12 mouse cellular contexts compared by ENCODE assay signal in the genomic region with DNA sequence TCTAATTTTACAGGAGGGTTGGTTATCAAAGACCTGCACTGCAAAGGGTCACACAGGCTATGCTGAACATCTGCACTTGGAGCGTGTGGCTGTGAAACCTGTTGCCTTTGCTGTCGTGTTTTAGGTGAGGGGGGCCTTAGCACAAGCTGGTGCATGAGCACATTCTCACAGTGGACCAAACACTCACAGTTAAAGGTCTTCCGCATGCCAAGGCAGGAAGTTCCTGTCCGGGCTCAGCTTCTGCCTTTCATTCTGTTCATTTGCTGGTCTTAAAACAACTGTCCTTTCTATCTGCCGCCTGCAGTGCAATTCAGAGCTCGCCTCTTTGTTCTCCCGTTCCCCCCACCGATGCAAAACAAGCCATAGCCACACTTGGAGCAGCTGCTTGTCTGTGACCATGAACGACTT.
DNase-seq lines count a peak whose midpoint lies in the region; ATAC-seq lines count a peak whose summit lies in the region.
"Had no signal": no experiment of that assay in that cellular context is flagged by ENCODE, and none has a peak within 500 bp of the region (broad histone marks: within the 10 kb centered on the region; RNA-seq: fewer than 3 reads in every experiment).

No protein-coding gene starts in this region.

- no peaks in the 10 kb centered on the region for H3K27me3 ChIP-seq in embryonic facial prominence, embryonic 11.5 days (ENCODE audit: control insufficient read depth, insufficient read depth, low read length)
- no peaks in the 10 kb centered on the region for H3K27me3 ChIP-seq in hindbrain, embryonic 14.5 days (ENCODE audit: control insufficient read depth, insufficient read depth, low read length)
- H3K27me3 ChIP-seq: liver, embryonic 13.5 days had no signal

- no peak for ATAC-seq in embryonic facial prominence, embryonic 11.5 days (replicated peaks; ENCODE audit: insufficient number of reproducible peaks, low FRiP score, low TSS enrichment, low read depth)
- no peak for ATAC-seq in hindbrain, embryonic 14.5 days (ENCODE audit: low FRiP score)

- no peaks in the 10 kb centered on the region for H3K4me1 ChIP-seq in embryonic facial prominence, embryonic 11.5 days (ENCODE audit: control insufficient read depth, insufficient read depth, low read length)
- no peaks in the 10 kb centered on the region for H3K4me1 ChIP-seq in hindbrain, embryonic 14.5 days (replicated peaks; ENCODE audit: control insufficient read depth, insufficient read depth, low read length)
- H3K4me1 ChIP-seq: liver, embryonic 13.5 days had no signal

- H3K4me2 ChIP-seq in embryonic facial prominence, embryonic 11.5 days (ENCODE audit: low read depth, low read length): no peak overlapping the region
- peak overlapping the region; percentile 35; the same call in 1 of the 2 replicates for H3K4me2 ChIP-seq in hindbrain, embryonic 14.5 days (replicated peaks)
- H3K4me2 ChIP-seq: liver, embryonic 13.5 days had no signal

- no peak overlapping the region for H3K9ac ChIP-seq in embryonic facial prominence, embryonic 11.5 days (replicated peaks; ENCODE audit: low read length)
- H3K9ac ChIP-seq in hindbrain, embryonic 14.5 days: no peak overlapping the region
- H3K9ac ChIP-seq: liver, embryonic 13.5 days had no signal

- no peak overlapping the region for H3K27ac ChIP-seq in embryonic facial prominence, embryonic 11.5 days (replicated peaks; ENCODE audit: low read depth, low read length)
- H3K27ac ChIP-seq in hindbrain, embryonic 14.5 days: no peak overlapping the region
- H3K27ac ChIP-seq: liver, embryonic 13.5 days had no signal

- no peaks in the 10 kb centered on the region for H3K9me3 ChIP-seq in embryonic facial prominence, embryonic 11.5 days (replicated peaks; ENCODE audit: control insufficient read depth, low read length)
- no peaks in the 10 kb centered on the region for H3K9me3 ChIP-seq in hindbrain, embryonic 14.5 days (ENCODE audit: control insufficient read depth, low read length)
- H3K9me3 ChIP-seq: liver, embryonic 13.5 days had no signal

- H3K36me3 ChIP-seq in embryonic facial prominence, embryonic 11.5 days (replicated peaks; ENCODE audit: control insufficient read depth, insufficient read depth, low read depth, low read length): no peaks in the 10 kb centered on the region
- no peaks in the 10 kb centered on the region for H3K36me3 ChIP-seq in hindbrain, embryonic 14.5 days (replicated peaks; ENCODE audit: control insufficient read depth, insufficient read depth)
- H3K36me3 ChIP-seq: liver, embryonic 13.5 days had no signal

- DNase-seq in layer of hippocampus, postnatal 10 days (ENCODE audit: low spot score in 2 of 2): peak; percentile 4 to 20
- DNase-seq in layer of hippocampus, adult 8-10 months (ENCODE audit: low spot score in 2 of 2): no peak
- DNase-seq in embryonic facial prominence, embryonic 11.5 days (ENCODE audit: low spot score): peak; percentile 54
- no peak for DNase-seq in hindbrain, embryonic 14.5 days (ENCODE audit: low spot score)
- DNase-seq in neural tube, embryonic 10.5 days (ENCODE audit: extremely low spot score, low spot score): peak; percentile 50
- no peak for DNase-seq in layer of hippocampus, postnatal 25 days (ENCODE audit: extremely low spot score in 1 of 2, low spot score in 1 of 2)
- no peak for DNase-seq in kidney, postnatal 25 days
- no peak for DNase-seq in natural killer cell, adult 2 months (ENCODE audit: low spot score in 2 of 2)
- DNase-seq: cerebellum, adult 9-10 months; gastrocnemius, postnatal 14 days; liver, embryonic 13.5 days; thymus, postnatal 4 days had no signal

- 6% methylated on average over 9 of the region's 9 CpGs for WGBS in embryonic facial prominence, embryonic 11.5 days
- WGBS in hindbrain, embryonic 14.5 days: 3% methylated on average over 9 of the region's 9 CpGs

- no peak overlapping the region for H3K4me3 ChIP-seq in embryonic facial prominence, embryonic 11.5 days (ENCODE audit: low read depth, low read length)
- no peak overlapping the region for H3K4me3 ChIP-seq in hindbrain, embryonic 14.5 days (replicated peaks; ENCODE audit: low read length)
- H3K4me3 ChIP-seq: liver, embryonic 13.5 days had no signal

Comparison
In these comparisons a context has a peak if more than half of its experiments do, and no peak if none do; other contexts are left out.
1. DNase-seq: peak in layer of hippocampus, postnatal 10 days (2 of 2), embryonic facial prominence, embryonic 11.5 days (single experiment) and neural tube, embryonic 10.5 days (single experiment); none in layer of hippocampus, adult 8-10 months (0 of 2), hindbrain, embryonic 14.5 days (single experiment), layer of hippocampus, postnatal 25 days (0 of 2), kidney, postnatal 25 days (0 of 2) and natural killer cell, adult 2 months (0 of 2).